Mouse (Mus musculus) lung, adult 10 weeks (tissue): ENCODE results near the gene Cadm1. TPM values are rescaled to one million over a fixed set of nuclear protein-coding genes. Genes with fewer than 3 reads are reported as not detected.

Experiments used
- polyA plus RNA-seq: library from polyadenylated mRNA; stranded (reverse); fragments of 350-450 nt; fragmentation: Illumina TruSeq; extraction: RNeasy Lipid Tissue Mini Kit (QIAGEN cat#74804); gene quantifications from one replicate; pipeline ENCODE4 v1.2.3, GENCODE M21; 2014; ENCODE audit warnings: low read depth, low replicate concordance; ENCODE audit not compliant: insufficient read depth

The Cadm1 gene
- 45.0 TPM for polyA plus RNA-seq

GRCm38 (mm10) chr9:47529602-47530450, at the start of gene Cadm1:
Cadm1 (plus strand) TSS chr9:47530173.

